Mouse (Mus musculus): ENCODE data around the gene Prr15.

Gene Prr15

GRCm38 (mm10) chr6:54331765-54332164, 6.1 kb downstream of the Prr15 start:
- no peak for DNase-seq (ENCODE audit: low read depth)

GRCm38 (mm10) chr6:54332203-54332602, 6.6 kb downstream of the Prr15 start:
- no peak for DNase-seq (ENCODE audit: low read depth)

- DNase-seq (ENCODE audit: low read depth) = no peak
These were observed 7.5 kb downstream of the Prr15 start for GRCm38 (mm10) chr6:54333116-54333651.

GRCm38 (mm10) chr6:54333652-54334396, 8.2 kb downstream of the Prr15 start:
- no peak for DNase-seq (ENCODE audit: low read depth)

GRCm38 (mm10) chr6:54337321-54337720, 11.7 kb downstream of the Prr15 start:
- DNase-seq (ENCODE audit: low read depth) = no peak

GRCm38 (mm10) chr6:54341133-54341532, 15.5 kb downstream of the Prr15 start:
- no peak for DNase-seq (ENCODE audit: low read depth)

GRCm38 (mm10) chr6:54342223-54342622, 16.6 kb downstream of the Prr15 start:
- no peak for DNase-seq (ENCODE audit: low read depth)

- DNase-seq (ENCODE audit: low read depth) = no peak
These were observed 26.2 kb downstream of the Prr15 start for GRCm38 (mm10) chr6:54351860-54352259.

- no peak for DNase-seq (ENCODE audit: low read depth)
These were observed 27.5 kb downstream of the Prr15 start for GRCm38 (mm10) chr6:54352931-54353690.

- DNase-seq (ENCODE audit: low read depth) = no peak
These were observed 28.1 kb downstream of the Prr15 start for GRCm38 (mm10) chr6:54353698-54354097.

- DNase-seq (ENCODE audit: low read depth) = no peak
These were observed 30.0 kb downstream of the Prr15 start for GRCm38 (mm10) chr6:54355626-54356025.

- no peak for DNase-seq (ENCODE audit: low read depth)
These were observed 37.1 kb downstream of the Prr15 start for GRCm38 (mm10) chr6:54362526-54363324.

- DNase-seq (ENCODE audit: low read depth) = no peak
These were observed 38.9 kb downstream of the Prr15 start for GRCm38 (mm10) chr6:54364406-54365136.

GRCm38 (mm10) chr6:54366607-54367006, 41.0 kb downstream of the Prr15 start:
- DNase-seq (ENCODE audit: low read depth) = no peak

- no peak for DNase-seq (ENCODE audit: low read depth)
These were observed 42.4 kb downstream of the Prr15 start for GRCm38 (mm10) chr6:54368071-54368470.

- no peak for DNase-seq (ENCODE audit: low read depth)
These were observed 44.4 kb downstream of the Prr15 start for GRCm38 (mm10) chr6:54369913-54370542.

- DNase-seq (ENCODE audit: low read depth) = no peak
These were observed 46.2 kb downstream of the Prr15 start for GRCm38 (mm10) chr6:54371874-54372273.

- DNase-seq (ENCODE audit: low read depth) = no peak
These were observed 53.7 kb downstream of the Prr15 start for GRCm38 (mm10) chr6:54379356-54379755.
